Mouse (Mus musculus) intestine, postnatal 0 days (tissue): ENCODE measurements around the gene Atg4a-ps. TPM values are rescaled to one million over a fixed set of nuclear protein-coding genes. Genes with fewer than 3 reads are reported as not detected.

ENCODE experiments used
- ATAC-seq: fragments of 200-750 bp; cut with Nextera tagmentation; 2 replicates; pipeline ENCODE4 v1.8.0; 2017; ENCODE audit warnings: mild to moderate bottlenecking, moderate TSS enrichment, moderate library complexity
- H3K27ac ChIP-seq: fragments of 300-500 bp; sonication (generic); 2 replicates; pipeline ENCODE4 v1.5.1; 2014; ENCODE audit warnings: mild to moderate bottlenecking, low read depth, low read length, moderate library complexity
- H3K27me3 ChIP-seq: fragments of 300-500 bp; sonication (generic); replicated peaks from 2 replicates; pipeline ENCODE4 v1.6.1; 2014; ENCODE audit warnings: low read length, mixed read lengths; ENCODE audit not compliant: control insufficient read depth, insufficient read depth
- H3K36me3 ChIP-seq: fragments of 300-500 bp; sonication (generic); 2 replicates; pipeline ENCODE4 v1.6.1; 2014; ENCODE audit warnings: mild to moderate bottlenecking, moderate library complexity; ENCODE audit not compliant: control insufficient read depth, insufficient read depth
- H3K4me1 ChIP-seq: fragments of 300-500 bp; sonication (generic); replicated peaks from 2 replicates; pipeline ENCODE4 v1.6.1; 2014; ENCODE audit warnings: antibody characterized with exemption, low read length, mixed read lengths; ENCODE audit not compliant: control insufficient read depth, insufficient read depth
- H3K4me2 ChIP-seq: fragments of 300-500 bp; sonication (generic); replicated peaks from 2 replicates; pipeline ENCODE4 v1.6.1; 2014; ENCODE audit warnings: low read depth, mild to moderate bottlenecking, moderate library complexity
- H3K4me3 ChIP-seq: fragments of 300-500 bp; sonication (generic); 2 replicates; pipeline ENCODE4 v1.5.1; 2014; ENCODE audit warnings: low read depth, low read length
- H3K9ac ChIP-seq: fragments of 300-500 bp; sonication (generic); 2 replicates; pipeline ENCODE4 v1.6.1; 2014; ENCODE audit warnings: mild to moderate bottlenecking, low read depth, low read length
- H3K9me3 ChIP-seq: fragments of 300-500 bp; sonication (generic); 2 replicates; pipeline ENCODE4 v1.6.1; 2016; ENCODE audit warnings: mixed run types; ENCODE audit not compliant: control insufficient read depth
- CTCF ChIP-seq: sonication (generic); IDR thresholded peaks from 2 replicates; pipeline ENCODE4 v1.5.1; 2016; ENCODE audit warnings: low read depth, mild to moderate bottlenecking, control low read depth, antibody characterized with exemption, moderate library complexity
- WGBS: fragments of 180-500 bp; shearing (Covaris S2); extraction: QIAGEN DNeasy Blood & Tissue Kit; methylation state at CpG from one replicate; pipeline ENCODE4 v1.1.7; 2014; 5-methylcytosine and 5-hydroxymethylcytosine counted together
- polyA plus RNA-seq: library from polyadenylated mRNA; unstranded; fragments of >200 nt; fragmentation: Nextera tagmentation; extraction: Ambion mirVana; gene quantifications from 2 replicates; pipeline ENCODE4 v1.2.1, GENCODE M21; 2015

Gene Atg4a-ps
- polyA plus RNA-seq, 1 experiment from 2014 or later, result 0.26 TPM

GRCm38 (mm10) chr3:103678811-103679210, 32.9 kb upstream of the Atg4a-ps start:
- WGBS, result 54% methylated on average over 6 of the region's 6 CpGs

GRCm38 (mm10) chr3:103672716-103673115, 26.8 kb upstream of the Atg4a-ps start:
- 14% methylated on average over 7 of the region's 7 CpGs for WGBS
- Histone ChIP-seq H3K27ac (no peak overlapping the region), H3K4me3 (no peak overlapping the region), H3K36me3 (no peaks in the 10 kb centered on the region), H3K4me1 (no peaks in the 10 kb centered on the region), H3K4me2 (no peak overlapping the region), H3K9me3 (no peaks in the 10 kb centered on the region), H3K9ac (no peak overlapping the region), H3K27me3 (no peaks in the 10 kb centered on the region)
- no peak for TF ChIP-seq CTCF
- no peak for ATAC-seq

More at GRCm38 (mm10) chr3:103678811-103679210, 32.9 kb upstream of the Atg4a-ps start:
- Histone ChIP-seq H3K9ac (no peak overlapping the region), H3K36me3 (no peaks in the 10 kb centered on the region), H3K4me3 (no peak overlapping the region), H3K27ac (no peak overlapping the region), H3K9me3 (no peaks in the 10 kb centered on the region), H3K27me3 (no peaks in the 10 kb centered on the region), H3K4me2 (no peak overlapping the region), H3K4me1 (no peaks in the 10 kb centered on the region)
- TF ChIP-seq CTCF, result no peak
- no peak for ATAC-seq

- H3K27ac ChIP-seq, result no peak overlapping the region
- H3K4me3 ChIP-seq, result no peak overlapping the region
- no peak overlapping the region for H3K4me2 ChIP-seq
- no peaks in the 10 kb centered on the region for H3K4me1 ChIP-seq
- no peaks in the 10 kb centered on the region for H3K36me3 ChIP-seq
- no peaks in the 10 kb centered on the region for H3K9me3 ChIP-seq
- H3K9ac ChIP-seq, result no peak overlapping the region
- no peak for ATAC-seq
- 72% methylated on average over 4 of the region's 4 CpGs for WGBS
- H3K27me3 ChIP-seq, result no peaks in the 10 kb centered on the region
- TF ChIP-seq CTCF, result no peak
Observed at GRCm38 (mm10) chr3:103672113-103672512, 26.2 kb upstream of the Atg4a-ps start.

GRCm38 (mm10) chr3:103663385-103663784, 17.5 kb upstream of the Atg4a-ps start:
- TF ChIP-seq CTCF, result no peak
- Histone ChIP-seq H3K4me2 (no peak overlapping the region), H3K27me3 (no peaks in the 10 kb centered on the region), H3K4me1 (no peaks in the 10 kb centered on the region), H3K9me3 (no peaks in the 10 kb centered on the region), H3K36me3 (no peaks in the 10 kb centered on the region), H3K9ac (no peak overlapping the region), H3K27ac (no peak overlapping the region), H3K4me3 (no peak overlapping the region)
- 94% methylated on average over 3 of the region's 3 CpGs for WGBS
- no peak for ATAC-seq

- Histone ChIP-seq H3K9ac (no peak overlapping the region), H3K9me3 (no peaks in the 10 kb centered on the region), H3K4me3 (no peak overlapping the region), H3K4me1 (no peaks in the 10 kb centered on the region), H3K36me3 (no peaks in the 10 kb centered on the region), H3K4me2 (no peak overlapping the region), H3K27me3 (no peaks in the 10 kb centered on the region), H3K27ac (no peak overlapping the region)
- 72% methylated on average over 8 of the region's 8 CpGs for WGBS
- ATAC-seq, result no peak
- no peak for TF ChIP-seq CTCF
Observed at GRCm38 (mm10) chr3:103661714-103662113, 15.8 kb upstream of the Atg4a-ps start.

- Histone ChIP-seq H3K4me3 (no peak overlapping the region), H3K9ac (no peak overlapping the region), H3K9me3 (no peaks in the 10 kb centered on the region), H3K27ac (no peak overlapping the region), H3K27me3 (no peaks in the 10 kb centered on the region), H3K36me3 (no peaks in the 10 kb centered on the region), H3K4me2 (no peak overlapping the region), H3K4me1 (no peaks in the 10 kb centered on the region)
- TF ChIP-seq CTCF, result no peak
- no peak for ATAC-seq
- 57% methylated on average over 2 of the region's 2 CpGs for WGBS
Observed at GRCm38 (mm10) chr3:103660012-103660411, 14.1 kb upstream of the Atg4a-ps start.

- H3K4me3 ChIP-seq, result no peak overlapping the region
- H3K36me3 ChIP-seq, result no peaks in the 10 kb centered on the region
- 65% methylated on average over 1 of the region's 1 CpGs for WGBS
- H3K9ac ChIP-seq, result no peak overlapping the region
- H3K4me2 ChIP-seq, result no peak overlapping the region
- no peak for ATAC-seq
- no peaks in the 10 kb centered on the region for H3K27me3 ChIP-seq
- TF ChIP-seq CTCF, result no peak
- no peak overlapping the region for H3K27ac ChIP-seq
- H3K4me1 ChIP-seq, result no peaks in the 10 kb centered on the region
- H3K9me3 ChIP-seq, result no peaks in the 10 kb centered on the region
Observed at GRCm38 (mm10) chr3:103650406-103650805, 4.5 kb upstream of the Atg4a-ps start.
